Mouse (Mus musculus): ENCODE measurements at regions not wholly inside any gene's neighbourhood (a gene's known extent, or its start where the extent isn't known, plus 50 kb on each side); places are given as distances from the start of the nearest gene placed in this dataset.

DNA sequence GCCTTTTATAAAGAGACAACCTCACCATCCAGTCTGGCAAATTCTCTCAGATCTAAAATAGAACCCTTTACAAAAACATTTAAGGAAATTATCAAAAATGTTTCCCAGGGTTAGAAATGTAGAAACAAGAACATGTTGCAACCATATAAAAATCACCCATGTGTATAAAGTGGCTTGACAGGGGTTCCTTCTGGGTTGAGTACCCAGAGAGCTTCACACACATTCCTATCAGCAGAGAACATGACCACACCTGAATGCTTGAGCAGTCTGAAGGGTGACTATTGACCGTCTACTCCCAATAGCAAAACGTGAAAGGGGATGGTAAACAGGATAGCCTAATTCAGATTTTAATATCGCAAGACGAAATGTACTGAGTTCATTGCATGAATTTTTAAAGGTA, 57.8 kb upstream of the Zfand5 start:
- DNase-seq: no peak

- DNase-seq: no peak
These were observed 78.6 kb upstream of the Zfand5 start for GRCm38 (mm10) chr19:21193461-21193860.

- DNase-seq: no peak
These were observed 79.5 kb upstream of the Zfand5 start for GRCm38 (mm10) chr19:21192576-21192975.

DNA sequence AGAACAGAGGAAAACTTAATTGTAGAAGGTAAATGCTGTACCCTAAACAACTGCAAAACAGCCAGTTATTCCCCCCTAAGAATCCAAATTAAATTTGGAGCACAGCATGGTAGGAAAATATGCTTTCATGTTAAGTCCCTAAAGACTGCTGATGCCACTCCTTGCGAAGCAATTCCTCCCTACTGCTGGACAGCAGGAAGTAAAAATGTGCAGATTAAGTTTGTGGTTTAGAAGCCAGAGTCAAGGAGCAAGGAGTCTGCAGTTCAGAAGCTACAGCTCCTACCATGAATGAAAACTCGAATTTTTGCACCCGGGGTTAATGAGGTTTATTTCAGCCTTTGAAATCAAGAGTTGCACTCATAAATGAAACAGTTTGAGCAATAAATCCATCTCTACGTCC, 82.9 kb upstream of the Zfand5 start:
- no peak for DNase-seq

DNA sequence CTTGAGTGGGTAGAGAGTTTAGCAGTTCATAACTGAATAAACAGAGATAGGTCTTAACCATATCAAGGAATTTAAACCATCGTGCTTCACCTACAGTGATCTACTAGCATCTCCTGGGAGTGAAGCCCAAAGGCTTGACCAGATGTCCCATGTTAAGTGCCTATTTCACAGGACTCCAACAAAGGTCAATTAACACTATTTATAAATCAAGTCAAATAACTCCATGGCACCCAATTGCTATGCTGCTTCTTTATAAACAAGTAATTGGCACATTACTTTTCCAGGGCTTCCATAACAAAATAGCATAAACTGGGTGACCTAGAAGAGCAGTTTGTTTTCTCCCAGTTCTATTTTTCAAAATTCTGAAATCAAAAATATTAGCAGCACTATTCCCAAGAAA, 85.4 kb upstream of the Zfand5 start:
- DNase-seq: no peak

DNA sequence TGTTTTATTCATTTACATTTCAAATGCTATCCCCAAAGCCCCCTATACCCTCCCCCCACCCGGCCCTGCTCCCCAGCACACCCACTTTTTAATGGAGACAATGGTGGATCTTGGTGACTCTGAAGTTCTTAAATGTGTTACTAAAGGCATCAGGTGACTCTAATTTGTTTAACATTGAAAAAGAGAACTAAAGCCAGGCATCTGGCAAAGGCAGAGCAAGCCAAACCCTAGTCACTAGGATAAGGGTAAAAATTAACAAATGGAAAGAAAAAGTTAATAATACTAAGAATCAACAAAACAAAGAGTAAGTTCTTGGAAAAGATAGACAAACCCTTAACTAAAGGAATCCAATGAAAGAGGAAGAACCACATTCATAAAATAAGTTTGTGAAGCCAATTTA, 86.1 kb upstream of the Zfand5 start:
- DNase-seq: peak; percentile 12 to 42

DNA sequence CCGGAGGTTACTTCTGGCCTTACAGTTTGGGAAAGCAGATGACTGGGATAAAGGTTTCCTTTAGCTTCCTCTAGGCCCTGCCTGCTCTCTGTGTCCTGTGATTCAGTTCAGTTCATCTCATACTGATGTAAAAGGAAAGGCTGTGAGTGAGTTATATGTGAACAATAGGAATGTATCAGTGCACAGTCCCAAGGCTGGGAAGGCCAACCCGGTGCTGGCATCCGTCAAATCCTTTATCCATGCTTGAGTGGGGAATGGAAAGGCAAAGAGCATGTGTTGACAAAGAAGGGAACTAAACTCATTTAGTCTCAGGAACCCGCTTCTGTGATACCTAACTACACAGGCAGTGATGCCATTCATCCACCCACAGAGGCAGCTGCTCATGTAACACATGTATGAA, 89.0 kb upstream of the Zfand5 start:
- DNase-seq: no peak

- DNase-seq: no peak
These were observed 92.2 kb upstream of the Zfand5 start for GRCm38 (mm10) chr19:21179886-21180285.

DNA sequence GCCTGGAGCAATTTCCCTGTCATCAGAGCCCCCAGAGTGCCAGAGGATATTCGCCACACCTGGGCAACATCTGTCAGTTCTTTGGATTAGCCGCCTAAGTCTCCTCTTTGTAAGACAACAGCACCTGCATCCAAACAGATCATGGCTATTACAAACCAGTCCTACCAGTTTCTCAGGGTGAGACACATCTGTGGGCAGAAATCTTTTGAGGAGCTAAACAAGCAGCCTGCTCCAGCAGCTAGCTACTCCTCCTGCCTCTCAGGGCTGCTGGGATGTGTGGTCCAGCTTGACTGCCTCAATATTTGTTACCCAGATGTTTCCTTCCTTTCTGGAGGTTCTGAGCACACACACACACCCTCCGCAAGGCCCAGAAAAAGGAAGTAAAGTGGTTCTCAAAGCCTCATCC, 96.6 kb upstream of the Zfand5 start:
- DNase-seq: no peak

GRCm38 (mm10) chr19:21174636-21175035, 97.4 kb upstream of the Zfand5 start:
- DNase-seq: no peak

GRCm38 (mm10) chr19:21173896-21174483, 98.1 kb upstream of the Zfand5 start:
- peak; percentile 28 to 48 for DNase-seq

DNA sequence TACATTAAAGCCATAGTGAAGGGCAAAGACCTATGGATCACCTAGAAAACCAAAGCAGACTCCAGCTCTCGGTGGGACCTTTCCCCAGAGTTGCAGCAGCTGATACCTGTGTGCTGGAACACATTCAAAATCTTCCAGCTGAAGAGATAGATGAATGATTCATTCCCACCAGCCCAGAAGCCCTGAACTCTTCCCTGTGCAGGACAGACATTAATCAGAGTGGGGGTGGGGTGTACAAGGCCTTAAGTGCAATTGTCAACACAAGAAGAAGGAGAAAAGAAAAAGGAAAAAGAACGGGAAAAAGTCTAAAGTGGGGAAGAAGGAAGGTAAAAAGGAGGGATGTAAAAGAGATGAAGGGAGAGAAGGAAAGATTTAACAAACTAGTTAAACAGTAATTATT, 100.9 kb upstream of the Zfand5 start:
- no peak for DNase-seq

GRCm38 (mm10) chr19:21170785-21171184, 101.3 kb upstream of the Zfand5 start:
- DNase-seq: no peak

GRCm38 (mm10) chr19:21166939-21167338, 105.1 kb upstream of the Zfand5 start:
- no peak for DNase-seq

- DNase-seq: no peak
These were observed 105.6 kb upstream of the Zfand5 start for GRCm38 (mm10) chr19:21166465-21166860.

GRCm38 (mm10) chr19:21165763-21166464, 106.2 kb upstream of the Zfand5 start:
- DNase-seq: no peak

GRCm38 (mm10) chr19:21163978-21164377, 108.1 kb upstream of the Zfand5 start:
- DNase-seq: no peak

DNA sequence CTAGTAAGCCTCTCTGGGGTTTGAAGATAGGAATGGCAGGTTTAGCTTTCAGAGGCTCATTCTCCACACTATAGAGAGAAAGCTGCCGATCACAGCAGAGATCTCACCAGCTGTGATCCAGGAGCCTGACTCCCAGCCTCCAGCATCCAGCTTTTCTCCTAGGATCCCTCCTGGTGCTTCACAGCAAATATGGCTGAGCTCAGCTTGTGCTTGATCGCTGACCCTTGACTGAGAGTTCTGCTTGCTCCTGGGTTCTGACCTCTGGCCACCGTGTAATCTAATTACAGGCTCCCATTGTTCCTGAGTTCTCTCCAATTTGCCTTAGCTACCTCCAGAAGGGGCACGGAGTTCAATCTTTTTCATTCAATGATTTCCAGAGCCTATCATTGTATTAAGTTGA, 111.1 kb upstream of the Zfand5 start:
- DNase-seq: peak; percentile 79 to 82

DNA sequence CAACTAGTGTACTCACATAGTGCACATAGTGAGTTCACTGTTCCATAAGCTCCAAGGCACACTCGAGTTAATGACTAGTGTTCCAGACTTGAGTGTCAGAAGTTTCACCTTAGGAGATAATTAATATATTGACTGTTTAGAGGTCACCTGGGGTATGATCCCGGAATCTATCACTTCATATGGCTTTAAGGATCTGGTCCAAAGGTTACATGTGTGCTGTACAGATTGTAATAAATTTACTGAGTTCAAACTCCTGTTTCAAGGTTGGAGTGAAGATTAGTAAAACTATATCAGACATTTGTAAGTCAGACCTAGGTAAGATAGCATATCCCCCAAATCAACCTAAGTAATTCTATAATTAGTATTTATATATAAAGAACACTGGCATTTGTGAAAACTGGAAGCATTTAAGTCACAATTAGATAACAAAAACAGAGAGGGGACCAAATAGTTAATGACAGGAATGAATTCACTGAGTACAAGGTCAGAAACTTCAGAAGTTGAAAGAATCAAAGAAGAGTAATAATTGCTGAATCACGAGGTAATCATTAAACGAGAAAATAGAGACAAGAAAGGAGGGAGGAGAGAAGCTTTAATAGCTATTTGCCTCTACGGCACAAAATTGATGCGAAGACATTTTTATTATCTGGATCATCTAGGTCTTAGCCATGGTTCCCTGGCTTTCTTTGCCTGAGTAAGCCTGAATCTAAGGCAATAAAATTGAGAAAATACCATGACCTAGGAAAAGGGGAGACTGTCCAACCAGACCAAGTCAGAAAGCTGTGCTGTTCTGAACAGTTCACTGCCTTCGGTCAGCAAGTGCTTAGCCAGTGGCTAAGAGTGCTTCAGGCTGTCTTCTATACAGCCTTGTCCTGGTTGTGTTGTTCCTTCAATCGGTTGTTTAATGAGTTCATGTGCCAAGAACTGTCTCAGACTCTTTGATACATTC, 112.6 kb upstream of the Zfand5 start:
- peak; percentile 30 to 51 for DNase-seq

DNA sequence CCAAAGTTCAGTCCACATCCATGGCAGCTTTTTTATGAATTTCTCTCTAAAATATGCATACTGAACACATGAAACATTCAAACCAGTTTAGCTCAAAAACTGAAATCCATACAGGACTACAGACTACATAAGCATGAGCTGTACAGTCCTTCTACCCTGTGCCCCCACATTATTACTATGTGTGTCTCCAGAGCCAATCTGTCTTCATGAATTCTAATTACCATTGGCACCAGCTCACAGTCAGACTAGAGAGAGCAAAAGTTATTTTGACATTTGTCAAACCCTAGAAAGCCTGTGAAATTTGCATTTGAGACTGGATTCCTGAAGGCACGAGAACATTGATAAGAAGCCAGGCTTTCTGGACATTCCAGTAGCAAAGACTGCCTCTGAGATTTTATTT, 117.9 kb upstream of the Zfand5 start:
- DNase-seq: no peak

GRCm38 (mm10) chr19:21152027-21152426, 120.1 kb upstream of the Zfand5 start:
- DNase-seq: no peak

DNA sequence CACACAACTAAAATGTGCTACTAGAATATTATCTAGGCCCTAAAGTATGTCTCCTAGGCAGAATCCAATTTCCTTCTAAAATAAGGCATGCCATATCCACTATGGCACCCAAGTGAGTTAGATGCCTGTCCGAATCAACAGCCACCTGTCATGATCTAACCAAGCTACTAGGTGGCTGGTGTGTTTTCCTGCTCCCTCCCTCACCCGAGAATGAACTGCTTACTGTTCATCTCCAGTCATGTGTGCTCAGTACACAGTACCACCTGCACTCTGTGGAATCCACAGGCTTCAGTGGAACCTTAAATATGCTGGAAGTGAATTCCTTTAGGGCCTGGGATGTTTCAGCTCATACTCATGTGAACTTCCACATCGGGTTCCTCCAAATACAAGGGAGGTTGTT, 121.2 kb upstream of the Zfand5 start:
- no peak for DNase-seq

- DNase-seq: no peak
These were observed 121.8 kb upstream of the Zfand5 start for GRCm38 (mm10) chr19:21150241-21150640.

All from kidney, postnatal 36 days (tissue).